Mouse (Mus musculus): ENCODE measurements at regions not wholly inside any gene's neighbourhood (a gene's known extent, or its start where the extent isn't known, plus 50 kb on each side); places are given as distances from the start of the nearest gene placed in this dataset.
"Not testable (repeated sequence)": the region's sequence is repeated elsewhere in the genome, so short reads cannot be mapped to it uniquely, and the experiment has no call there.

DNA sequence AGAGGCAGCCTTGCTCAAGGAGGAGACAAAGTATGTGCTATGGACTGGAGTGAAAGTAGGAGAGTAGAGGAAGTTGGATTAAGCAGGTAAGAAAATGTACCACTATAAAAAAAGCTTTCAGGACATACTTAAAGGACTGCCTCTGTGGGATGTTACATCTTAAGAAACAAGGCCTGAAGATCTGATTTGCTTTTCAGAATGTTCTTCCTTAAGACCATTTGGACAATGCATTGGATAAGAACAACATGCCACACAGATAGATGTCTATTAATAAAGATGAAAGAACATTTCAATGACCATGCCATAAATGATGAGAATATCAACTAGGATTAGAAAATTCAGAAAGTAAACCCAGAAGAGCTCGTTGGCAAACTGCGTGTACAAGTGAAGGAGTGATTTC is 276.6 kb upstream of the Ubash3b start:
- Histone ChIP-seq H3K4me2 (replicated peaks) (no peak overlapping the region), H3K36me3 (peaks cover 53% of the 10 kb centered on the region), H3K27me3 (no peaks in the 10 kb centered on the region)

GRCm38 (mm10) chr9:41430391-41431343 is 269.2 kb upstream of the Ubash3b start:
- H3K4me3 ChIP-seq (replicated peaks), result no peak overlapping the region
- peak; percentile 34; the same call in 1 of the 2 replicates for ATAC-seq
- H3K9ac ChIP-seq (replicated peaks), result no peak overlapping the region; the same call in 1 of the 2 replicates
- H3K27ac ChIP-seq, result peak overlapping the region; percentile 62
- H3K9me3 ChIP-seq, result no peaks in the 10 kb centered on the region
- peaks cover 12% of the 10 kb centered on the region for H3K36me3 ChIP-seq
- H3K27me3 ChIP-seq, result 0 out of 2 replicates have a peak, but pooled peaks cover 3% of the 10 kb centered on the region
- H3K4me1 ChIP-seq (replicated peaks), result peaks cover 29% of the 10 kb centered on the region
- WGBS, result 25% methylated on average over 16 of the region's 16 CpGs
- no peak overlapping the region for H3K4me2 ChIP-seq (replicated peaks)

More for the DNA sequence above, 276.6 kb upstream of the Ubash3b start:
- Histone ChIP-seq H3K4me3 (replicated peaks) (no peak overlapping the region), H3K27ac (no peak overlapping the region), H3K9me3 (peaks cover 28% of the 10 kb centered on the region), H3K4me1 (replicated peaks) (no peaks in the 10 kb centered on the region), H3K9ac (replicated peaks) (no peak overlapping the region)
- 94% methylated on average over 2 of the region's 2 CpGs for WGBS
- ATAC-seq, result no peak

DNA sequence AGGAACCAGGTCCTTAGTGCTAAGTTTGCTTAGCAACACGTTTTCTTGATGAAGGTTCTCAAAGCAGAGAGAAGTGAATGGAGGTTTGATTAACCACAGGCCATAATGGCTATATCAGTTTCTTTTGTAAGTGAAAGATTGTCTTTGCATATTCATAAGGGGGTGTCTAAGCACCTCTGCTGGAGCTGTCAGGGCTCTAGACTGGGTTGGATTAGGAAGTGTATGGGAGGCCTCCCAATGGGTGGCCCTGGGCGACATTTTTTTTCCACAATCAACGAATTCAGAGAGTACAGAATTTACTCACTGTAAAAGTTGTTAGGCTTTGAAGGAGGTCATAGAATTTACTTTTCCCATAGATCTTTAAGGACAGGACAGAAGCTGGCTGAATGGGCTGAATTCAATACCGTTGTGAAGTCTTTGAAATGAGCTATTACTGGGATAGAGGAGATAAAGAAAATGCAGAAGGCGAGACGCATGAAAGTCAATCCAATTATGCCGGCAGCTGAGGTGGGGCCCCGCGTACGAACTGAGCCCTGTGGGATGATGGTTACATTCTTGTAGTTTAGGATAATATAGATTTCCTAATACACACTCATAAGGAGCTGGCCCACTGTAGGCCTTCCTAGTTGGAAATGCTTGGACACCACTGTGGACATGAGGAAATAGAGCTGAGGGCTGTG is 268.4 kb upstream of the Ubash3b start:
- Histone ChIP-seq H3K4me2 (replicated peaks) (no peak overlapping the region), H3K4me1 (replicated peaks) (peaks cover 38% of the 10 kb centered on the region), H3K9ac (replicated peaks) (no peak overlapping the region), H3K9me3 (no peaks in the 10 kb centered on the region), H3K36me3 (peaks cover 11% of the 10 kb centered on the region), H3K4me3 (replicated peaks) (no peak overlapping the region), H3K27ac (peak overlapping the region; percentile 62), H3K27me3 (0 out of 2 replicates have a peak, but pooled peaks cover 3% of the 10 kb centered on the region)
- ATAC-seq, result peak; percentile 85
- WGBS, result 14% methylated on average over 10 of the region's 10 CpGs

GRCm38 (mm10) chr9:41429236-41429635 is 267.7 kb upstream of the Ubash3b start:
- 0 out of 2 replicates have a peak, but pooled peaks cover 3% of the 10 kb centered on the region for H3K27me3 ChIP-seq
- no peak overlapping the region for H3K4me3 ChIP-seq (replicated peaks)
- peaks cover 11% of the 10 kb centered on the region for H3K36me3 ChIP-seq
- no peak for ATAC-seq
- H3K9ac ChIP-seq (replicated peaks), result no peak overlapping the region
- no peaks in the 10 kb centered on the region for H3K9me3 ChIP-seq
- H3K4me2 ChIP-seq (replicated peaks), result no peak overlapping the region
- no peak overlapping the region for H3K27ac ChIP-seq
- WGBS, result 55% methylated on average over 4 of the region's 4 CpGs
- H3K4me1 ChIP-seq (replicated peaks), result peaks cover 38% of the 10 kb centered on the region

- H3K27me3 ChIP-seq, result 0 out of 2 replicates have a peak, but pooled peaks cover 3% of the 10 kb centered on the region
- WGBS, result 91% methylated on average over 7 of the region's 7 CpGs
- ATAC-seq, result no peak
Measured at GRCm38 (mm10) chr9:41426698-41427097, 265.2 kb upstream of the Ubash3b start.

GRCm38 (mm10) chr9:41425225-41425624 is 263.7 kb upstream of the Ubash3b start:
- H3K9me3 ChIP-seq, result no peaks in the 10 kb centered on the region
- WGBS, result 51% methylated on average over 6 of the region's 6 CpGs
- no peak overlapping the region for H3K4me3 ChIP-seq (replicated peaks)
- 0 out of 2 replicates have a peak, but pooled peaks cover 3% of the 10 kb centered on the region for H3K27me3 ChIP-seq
- H3K36me3 ChIP-seq, result peaks cover 9% of the 10 kb centered on the region
- peak overlapping the region; percentile 75 for H3K27ac ChIP-seq
- H3K4me2 ChIP-seq (replicated peaks), result no peak overlapping the region
- peaks cover 23% of the 10 kb centered on the region for H3K4me1 ChIP-seq (replicated peaks)
- no peak overlapping the region for H3K9ac ChIP-seq (replicated peaks)
- ATAC-seq, result no peak

More at GRCm38 (mm10) chr9:41426698-41427097, 265.2 kb upstream of the Ubash3b start:
- no peak overlapping the region for H3K27ac ChIP-seq
- H3K4me3 ChIP-seq (replicated peaks), result no peak overlapping the region
- H3K4me1 ChIP-seq (replicated peaks), result peaks cover 38% of the 10 kb centered on the region
- no peak overlapping the region for H3K9ac ChIP-seq (replicated peaks)
- H3K4me2 ChIP-seq (replicated peaks), result no peak overlapping the region
- peaks cover 9% of the 10 kb centered on the region; the same call in 1 of the 2 replicates for H3K36me3 ChIP-seq
- no peaks in the 10 kb centered on the region for H3K9me3 ChIP-seq

- H3K27ac ChIP-seq, result peak overlapping the region; percentile 69
- no peak for ATAC-seq
Measured at GRCm38 (mm10) chr9:41413791-41414190, 252.3 kb upstream of the Ubash3b start.

GRCm38 (mm10) chr9:41413091-41413490 is 251.6 kb upstream of the Ubash3b start:
- H3K9me3 ChIP-seq; H3K27me3 ChIP-seq; H3K4me2 ChIP-seq (replicated peaks); H3K9ac ChIP-seq (replicated peaks); H3K4me3 ChIP-seq (replicated peaks); ATAC-seq: not testable (repeated sequence)
- H3K36me3 ChIP-seq, result peaks cover 15% of the 10 kb centered on the region
- H3K27ac ChIP-seq, result peak overlapping the region; percentile 69
- H3K4me1 ChIP-seq (replicated peaks), result peaks cover 33% of the 10 kb centered on the region

More at GRCm38 (mm10) chr9:41413791-41414190, 252.3 kb upstream of the Ubash3b start:
- Histone ChIP-seq H3K9ac (replicated peaks) (no peak overlapping the region), H3K4me1 (replicated peaks) (peaks cover 30% of the 10 kb centered on the region), H3K27me3 (no peaks in the 10 kb centered on the region), H3K9me3 (no peaks in the 10 kb centered on the region), H3K4me2 (replicated peaks) (no peak overlapping the region), H3K4me3 (replicated peaks) (no peak overlapping the region), H3K36me3 (peaks cover 16% of the 10 kb centered on the region)
- 51% methylated on average over 3 of the region's 3 CpGs for WGBS

GRCm38 (mm10) chr9:41412174-41412757 is 250.8 kb upstream of the Ubash3b start:
- H3K4me1 ChIP-seq (replicated peaks), result peaks cover 38% of the 10 kb centered on the region
- peaks cover 7% of the 10 kb centered on the region for H3K36me3 ChIP-seq
- no peak for ATAC-seq
- H3K4me2 ChIP-seq (replicated peaks), result no peak overlapping the region
- 15% methylated on average over 5 of the region's 5 CpGs for WGBS
- no peaks in the 10 kb centered on the region for H3K27me3 ChIP-seq
- H3K27ac ChIP-seq, result peak overlapping the region; percentile 68
- H3K9me3 ChIP-seq, result no peaks in the 10 kb centered on the region
- H3K9ac ChIP-seq (replicated peaks), result no peak overlapping the region
- no peak overlapping the region for H3K4me3 ChIP-seq (replicated peaks)

DNA sequence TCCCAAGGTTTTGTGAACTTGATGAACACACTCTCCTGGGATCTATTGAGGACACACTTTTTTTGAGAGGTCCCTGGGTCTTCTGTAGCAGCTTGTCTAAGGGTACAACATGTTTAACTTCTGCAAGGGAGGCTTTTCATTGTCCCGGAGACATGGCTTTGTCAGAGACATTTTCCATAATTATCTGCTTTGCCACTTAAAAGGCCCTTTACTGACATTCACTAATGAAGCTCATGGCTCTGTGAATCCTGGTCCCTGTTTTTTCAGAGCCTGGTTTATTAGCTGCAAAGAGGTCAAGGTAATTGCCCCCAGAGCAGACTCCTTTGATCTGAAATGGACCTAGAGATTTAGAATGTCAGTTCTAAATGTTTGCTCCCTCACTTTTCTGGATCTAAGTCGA is 246.8 kb upstream of the Ubash3b start:
- WGBS, result 54% methylated on average over 2 of the region's 2 CpGs
- Histone ChIP-seq H3K4me2 (replicated peaks) (no peak overlapping the region), H3K9ac (replicated peaks) (no peak overlapping the region), H3K4me1 (replicated peaks) (peaks cover 23% of the 10 kb centered on the region), H3K27me3 (no peaks in the 10 kb centered on the region), H3K27ac (peak overlapping the region; percentile 36; the same call in 1 of the 2 replicates), H3K36me3 (peaks cover 23% of the 10 kb centered on the region), H3K4me3 (replicated peaks) (no peak overlapping the region), H3K9me3 (no peaks in the 10 kb centered on the region)
- ATAC-seq, result no peak

DNA sequence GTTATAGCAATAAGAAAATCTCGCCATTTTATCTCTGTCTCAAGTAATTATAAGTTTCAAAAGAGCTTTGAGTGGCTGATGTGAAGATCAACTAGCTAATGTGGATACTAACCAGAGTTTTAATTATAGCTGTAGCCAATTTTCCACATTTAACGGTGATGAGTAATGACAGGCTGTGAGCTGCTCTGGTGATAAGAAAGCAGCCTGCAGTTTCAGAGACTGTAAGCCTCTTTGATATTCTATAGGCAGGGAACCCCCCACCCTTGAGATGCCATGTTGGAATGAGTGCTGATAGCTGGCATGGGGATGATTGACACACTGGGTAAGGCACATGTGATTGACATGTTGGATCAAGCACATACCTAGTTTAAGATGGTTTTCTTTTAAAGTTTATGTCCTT is 245.6 kb upstream of the Ubash3b start:
- H3K4me1 ChIP-seq (replicated peaks), result peaks cover 13% of the 10 kb centered on the region
- no peak overlapping the region for H3K4me2 ChIP-seq (replicated peaks)
- H3K9me3 ChIP-seq, result no peaks in the 10 kb centered on the region
- H3K9ac ChIP-seq (replicated peaks), result no peak overlapping the region
- ATAC-seq, result no peak
- H3K36me3 ChIP-seq, result peaks cover 34% of the 10 kb centered on the region
- no peak overlapping the region; the same call in 1 of the 2 replicates for H3K27ac ChIP-seq
- no peak overlapping the region for H3K4me3 ChIP-seq (replicated peaks)
- 62% methylated on average over 2 of the region's 2 CpGs for WGBS
- H3K27me3 ChIP-seq, result no peaks in the 10 kb centered on the region

All from midbrain, embryonic 13.5 days (tissue).